ENCODE assay signal across 8 mouse cellular contexts in the genomic region with DNA sequence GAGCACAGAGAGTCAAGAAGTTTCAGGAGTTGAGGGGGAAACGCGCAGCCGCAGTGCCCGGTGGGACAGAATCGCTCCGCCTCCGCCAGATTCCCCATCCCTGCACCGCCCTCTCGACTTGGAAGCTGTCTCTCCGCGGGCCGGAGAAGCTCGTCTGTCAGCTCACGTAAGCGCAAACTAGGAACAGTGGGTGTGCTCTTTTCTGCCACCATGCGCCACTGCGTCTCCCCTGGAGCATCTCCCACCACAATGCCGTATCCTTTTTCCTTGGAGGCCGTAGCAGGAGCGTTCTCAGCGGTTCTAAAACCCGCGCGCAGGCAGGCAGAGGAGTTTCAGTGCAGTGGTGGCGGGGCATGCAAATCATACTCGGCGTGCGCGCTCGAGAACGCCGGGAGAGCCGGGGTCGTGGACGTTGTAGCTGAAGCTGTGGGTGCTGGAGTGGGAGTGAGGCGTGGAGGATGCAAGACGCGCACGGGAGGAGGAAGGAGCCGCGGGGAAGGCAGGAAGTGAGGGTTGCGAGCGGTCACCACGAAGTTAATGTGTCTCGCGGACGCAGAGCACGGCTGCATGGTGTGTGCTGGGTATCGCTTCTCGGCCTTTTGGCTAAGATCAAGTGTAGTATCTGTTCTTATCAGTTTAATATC. TPM values are rescaled to one million over a fixed set of nuclear protein-coding genes. Genes with fewer than 3 reads are reported as not detected.
DNase-seq lines count a peak whose midpoint lies in the region; ATAC-seq and TF ChIP-seq lines count a peak whose summit lies in the region.
"Not testable (repeated sequence)": the region's sequence is repeated elsewhere in the genome, so short reads cannot be mapped to it uniquely, and the experiment has no call there.

No protein-coding gene starts in this region.

- dilution Hi-C loops in CH12.LX (cut with MboI; ENCODE audit: extremely low pct_ligation_motif_present, extremely low pct_unique_long_range_greater_than_20kb, low sequenced_read_pairs) = not testable (repeated sequence)

- not testable (repeated sequence) for TF ChIP-seq CTCF in CH12.LX (conservative IDR thresholded peaks at IDR 0.05 in 1 of 2, IDR thresholded peaks at IDR 0.05 in 1 of 2; ENCODE audit: low read depth in 2 of 2, low read length in 2 of 2)

- peak; percentile 65 for TF ChIP-seq POLR2A in CH12.LX (IDR thresholded peaks at IDR 0.05; ENCODE audit: low read depth, low read length)

- under 1% methylated on average over 35 of the region's 50 CpGs for WGBS in forebrain, embryonic 16.5 days
- 0% methylated on average over 37 of the region's 50 CpGs for WGBS in neural tube, embryonic 15.5 days

- peak overlapping the region; percentile 56 to 68 (median 67) for H3K4me3 ChIP-seq in CH12.LX (replicated peaks in 1 of 3; ENCODE audit: low read depth in 2 of 3, low read length in 2 of 3, poor library complexity in 1 of 3)
- peak overlapping the region; percentile 65 for H3K4me3 ChIP-seq in forebrain, embryonic 16.5 days (replicated peaks; ENCODE audit: low read length)
- H3K4me3 ChIP-seq in neural tube, embryonic 15.5 days (replicated peaks) = peak overlapping the region; percentile 54

- intact Hi-C loops in heart, postnatal 25 days (cut with DNase I) = loop anchor here (5.0 kb wide), 1 partner anchor 71 kb away; a partner anchor contains a TSS

- peak; percentile 55 for DNase-seq in CH12.LX (ENCODE audit: extremely low read depth)
- DNase-seq in cerebellum, adult 11-12 months = peak; percentile 82
- DNase-seq in heart, postnatal 25 days (ENCODE audit: low spot score) = peak; percentile 56
- DNase-seq in layer of hippocampus, adult 11-12 months (ENCODE audit: low spot score) = peak; percentile 73
- peak; percentile 77 to 80 for DNase-seq in lung, adult 18-20 months
- DNase-seq in testis, postnatal 10 days (ENCODE audit: low spot score) = peak; percentile 84

- H3K9me3 ChIP-seq in CH12.LX (replicated peaks; ENCODE audit: low read length); forebrain, embryonic 16.5 days (ENCODE audit: control insufficient read depth, low read length); neural tube, embryonic 15.5 days (replicated peaks): not testable (repeated sequence)

- peaks cover 12 to 39% of the 10 kb centered on the region in 2 experiments for H3K4me1 ChIP-seq in CH12.LX (ENCODE audit: control insufficient read depth in 1 of 2, insufficient read depth in 2 of 2)
- not testable (repeated sequence) for H3K4me1 ChIP-seq in forebrain, embryonic 16.5 days (replicated peaks; ENCODE audit: control insufficient read depth, insufficient read depth, low read length)
- H3K4me1 ChIP-seq in neural tube, embryonic 15.5 days = peaks cover 10% of the 10 kb centered on the region

- H3K36me3 ChIP-seq in CH12.LX (replicated peaks in 1 of 2; ENCODE audit: control insufficient read depth in 1 of 2, insufficient read depth in 1 of 2, low read length in 1 of 2); forebrain, embryonic 16.5 days (ENCODE audit: control insufficient read depth, insufficient read depth); neural tube, embryonic 15.5 days: not testable (repeated sequence)

- not testable (repeated sequence) for TF ChIP-seq EP300 in CH12.LX (IDR thresholded peaks at IDR 0.05; ENCODE audit: low read length)

- H3K79me2 ChIP-seq in CH12.LX (replicated peaks; ENCODE audit: control insufficient read depth, extremely low read depth, insufficient read depth, poor library complexity, severe bottlenecking) = not testable (repeated sequence)

- in situ Hi-C loops in CH12.LX (cut with MboI; ENCODE audit: low pct_ligation_motif_present, low pct_unique_long_range_greater_than_20kb, low sequenced_read_pairs) = not testable (repeated sequence)

- peak overlapping the region; percentile 26 for H3K4me2 ChIP-seq in CH12.LX (ENCODE audit: insufficient read depth, low read depth, poor library complexity, severe bottlenecking)
- H3K4me2 ChIP-seq in forebrain, embryonic 16.5 days (ENCODE audit: low read length) = peak overlapping the region; percentile 73
- peak overlapping the region; percentile 68 for H3K4me2 ChIP-seq in neural tube, embryonic 15.5 days

- peak overlapping the region; percentile 37 for H3K9ac ChIP-seq in CH12.LX (ENCODE audit: insufficient read depth, low read depth)
- peak overlapping the region; percentile 73 for H3K9ac ChIP-seq in forebrain, embryonic 16.5 days (replicated peaks; ENCODE audit: low read depth, low read length)
- peak overlapping the region; percentile 58 for H3K9ac ChIP-seq in neural tube, embryonic 15.5 days (replicated peaks)

- peak; percentile 92 for ATAC-seq in forebrain, embryonic 16.5 days
- ATAC-seq in neural tube, embryonic 15.5 days (ENCODE audit: low FRiP score) = peak; percentile 88

- peaks cover 18% of the 10 kb centered on the region for H3K27me3 ChIP-seq in CH12.LX (replicated peaks)
- not testable (repeated sequence) for H3K27me3 ChIP-seq in forebrain, embryonic 16.5 days (replicated peaks; ENCODE audit: control insufficient read depth, insufficient read depth, low read length); neural tube, embryonic 15.5 days (replicated peaks)

- not testable (repeated sequence) for TF ChIP-seq RAD21 in CH12.LX (IDR thresholded peaks at IDR 0.05; ENCODE audit: low read depth, low read length)

- H3K27ac ChIP-seq in CH12.LX (ENCODE audit: insufficient read depth, low read depth) = peak overlapping the region; percentile 39
- peak overlapping the region; percentile 81 for H3K27ac ChIP-seq in forebrain, embryonic 16.5 days (ENCODE audit: low read length)
- peak overlapping the region; percentile 82 for H3K27ac ChIP-seq in neural tube, embryonic 15.5 days (replicated peaks)

TF ChIP-seq in CH12.LX, 34 proteins besides CTCF, POLR2A, EP300 and RAD21:
- 0 out of 2 replicates have a peak, but pooled peaks have one; percentile 55 for TF ChIP-seq E2F4 (IDR thresholded peaks at IDR 0.05; ENCODE audit: insufficient replicate concordance, low read depth, low read length)
- peak; percentile 74; the same call in 1 of the 2 replicates for TF ChIP-seq RCOR1 (conservative IDR thresholded peaks at IDR 0.05; ENCODE audit: low read depth, low read length)
- 0 out of 2 replicates have a peak, but pooled peaks have one; percentile 42 for TF ChIP-seq UBTF (IDR thresholded peaks at IDR 0.05; ENCODE audit: low read depth, low read length)
- TF ChIP-seq MAFK (IDR thresholded peaks at IDR 0.05; ENCODE audit: insufficient replicate concordance, low read length) = peak; percentile 22; the same call in 1 of the 2 replicates
- peak; percentile 22; the same call in 1 of the 2 replicates for TF ChIP-seq BHLHE40 (IDR thresholded peaks at IDR 0.05; ENCODE audit: low read depth, low read length)
- peak; percentile 66; the same call in 1 of the 2 replicates for TF ChIP-seq MXI1 (IDR thresholded peaks at IDR 0.05; ENCODE audit: low read depth, low read length)
- TF ChIP-seq TBP (conservative IDR thresholded peaks at IDR 0.05; ENCODE audit: low read depth, low read length) = peak; percentile 74; the same call in 1 of the 2 replicates
- peak; percentile 79 for TF ChIP-seq NRF1 (IDR thresholded peaks at IDR 0.05; ENCODE audit: low read depth, low read length)
- TF ChIP-seq MEF2A (IDR thresholded peaks at IDR 0.05; ENCODE audit: borderline replicate concordance, low read depth, low read length) = 0 out of 2 replicates have a peak, but pooled peaks have one; percentile 23
- TF ChIP-seq MAZ (IDR thresholded peaks at IDR 0.05; ENCODE audit: low read depth, low read length) = peak; percentile 76; the same call in 1 of the 2 replicates
- peak; percentile 59; the same call in 1 of the 2 replicates for TF ChIP-seq NELFE (IDR thresholded peaks at IDR 0.05; ENCODE audit: low read depth, low read length)
- TF ChIP-seq SIN3A (IDR thresholded peaks at IDR 0.05; ENCODE audit: low read length) = peak; percentile 70; the same call in 1 of the 2 replicates
- peak; percentile 6; the same call in 1 of the 2 replicates for TF ChIP-seq MAX (IDR thresholded peaks at IDR 0.05; ENCODE audit: low read length)
- 0 out of 2 replicates have a peak, but pooled peaks have one; percentile 18 for TF ChIP-seq HCFC1 (IDR thresholded peaks at IDR 0.05; ENCODE audit: low read depth, low read length)
TF ChIP-seq in CH12.LX: peak in this region for 14; not testable (repeated sequence) for 20.

RNA-seq across cellular contexts. Expression of a gene that starts 24.4 kb away (rescaled TPM):
- total RNA-seq in CH12.LX (2012; rRNA removed) = 46.4 and 50.6 TPM in 2 replicates
- 51.9 and 52.4 TPM in 2 replicates for total RNA-seq in CH12.LX (2014; rRNA removed)
- polyA plus RNA-seq in CH12.LX (2012; ENCODE audit: insufficient read length, low read depth) = 64.3 and 69.8 TPM in 2 replicates
- 0.96 and 1.0 TPM in 2 replicates for polyA plus RNA-seq in forebrain, embryonic 16.5 days (2015; fragmentation: Nextera tagmentation; extraction: Ambion mirVana)
- 10 to 100 TPM; 25.0 to 30.7 TPM for total RNA-seq in heart, postnatal 25 days (2021)
- polyA plus RNA-seq in neural tube, embryonic 15.5 days (2015; fragmentation: Nextera tagmentation; extraction: Ambion mirVana) = 2.9 and 21.3 TPM in 2 replicates

RNA-seq across cellular contexts. Expression of a gene that starts 47.6 kb away (rescaled TPM):
- total RNA-seq in CH12.LX (2012; rRNA removed) = 17.6 and 17.8 TPM in 2 replicates
- 21.3 and 21.4 TPM in 2 replicates for total RNA-seq in CH12.LX (2014; rRNA removed)
- 24.8 and 26.5 TPM in 2 replicates for polyA plus RNA-seq in CH12.LX (2012; ENCODE audit: insufficient read length, low read depth)
- 9.7 and 11.2 TPM in 2 replicates for polyA plus RNA-seq in forebrain, embryonic 16.5 days (2015; fragmentation: Nextera tagmentation; extraction: Ambion mirVana)
- 10 to 100 TPM; 11.1 to 11.2 TPM for total RNA-seq in heart, postnatal 25 days (2021)
- polyA plus RNA-seq in neural tube, embryonic 15.5 days (2015; fragmentation: Nextera tagmentation; extraction: Ambion mirVana) = 8.0 and 14.8 TPM in 2 replicates

RNA-seq across cellular contexts. Expression of a gene that starts 47.7 kb away (rescaled TPM):
- total RNA-seq in CH12.LX (2012; rRNA removed) (0.04 and 0.17 TPM in 2 replicates), CH12.LX (2014; rRNA removed) (0.26 TPM in 1 of 2 replicates, not detected in the other)
- not detected in 2 replicates for polyA plus RNA-seq in CH12.LX (2012; ENCODE audit: insufficient read length, low read depth)
- polyA plus RNA-seq in forebrain, embryonic 16.5 days (2015; fragmentation: Nextera tagmentation; extraction: Ambion mirVana) = 32.8 and 39.8 TPM in 2 replicates
- total RNA-seq in heart, postnatal 25 days (2021) = not detected
- 30.9 and 32.8 TPM in 2 replicates for polyA plus RNA-seq in neural tube, embryonic 15.5 days (2015; fragmentation: Nextera tagmentation; extraction: Ambion mirVana)

Comparison
In these comparisons a context has a peak if more than half of its experiments do, and no peak if none do; other contexts are left out.
1. Peak in every context shown above with its lines: DNase-seq, ATAC-seq, H3K4me3 ChIP-seq and H3K27ac ChIP-seq.
2. RNA of a gene that starts 47.7 kb away (polyA plus RNA-seq): 32.8 to 39.8 TPM in forebrain, embryonic 16.5 days and 30.9 to 32.8 TPM in neural tube, embryonic 15.5 days; not detected in CH12.LX; every median in the first group is over 10 times any median in the second.